ENCODE assay signal across 14 mouse cellular contexts in the genomic region with DNA sequence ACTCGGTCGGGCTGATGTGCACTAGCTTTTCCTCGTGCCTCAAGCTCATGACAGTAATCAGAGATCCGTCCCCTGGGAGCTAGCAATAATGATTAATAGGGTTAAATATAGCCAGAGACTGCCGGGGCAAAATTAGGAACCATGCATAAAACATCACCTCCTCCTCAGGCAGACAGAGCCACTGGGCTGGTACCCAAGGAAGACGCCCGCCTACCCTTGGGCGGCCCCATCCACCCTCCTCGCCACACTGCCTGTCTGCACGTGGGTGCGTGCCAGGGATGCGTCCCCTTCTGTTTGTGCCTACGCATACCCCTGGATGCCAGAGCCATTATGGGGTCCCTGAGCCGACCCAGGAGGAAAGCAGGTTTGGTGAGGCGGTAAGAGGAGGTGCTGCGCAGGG.
A peak's percentile ranks its signal among the peaks of the same experiment; 100 is the strongest.
DNase-seq lines count a peak whose midpoint lies in the region; ATAC-seq lines count a peak whose summit lies in the region.
"Had no signal": no experiment of that assay in that cellular context is flagged by ENCODE, and none has a peak within 500 bp of the region (broad histone marks: within the 10 kb centered on the region; RNA-seq: fewer than 3 reads in every experiment).

No protein-coding gene starts in this region.

- H3K4me3 ChIP-seq in neural tube, embryonic 13.5 days: no peak overlapping the region
- no peak overlapping the region for H3K4me3 ChIP-seq in midbrain, embryonic 14.5 days (replicated peaks; ENCODE audit: low read depth, low read length)
- H3K4me3 ChIP-seq: limb, embryonic 12.5 days; stomach, embryonic 15.5 days had no signal

- intact Hi-C loops in left cerebral cortex, postnatal 36 days (cut with DNase I): no loop called here

- no peak for ATAC-seq in neural tube, embryonic 13.5 days (ENCODE audit: low read depth)
- ATAC-seq in midbrain, embryonic 14.5 days (ENCODE audit: low FRiP score, low TSS enrichment): no peak
- ATAC-seq: intestine, embryonic 16.5 days; liver, postnatal 0 days; Patski had no signal

- no peak overlapping the region for H3K4me2 ChIP-seq in neural tube, embryonic 13.5 days
- no peak overlapping the region for H3K4me2 ChIP-seq in midbrain, embryonic 14.5 days (ENCODE audit: low read length)
- H3K4me2 ChIP-seq: limb, embryonic 12.5 days; stomach, embryonic 15.5 days had no signal

- no peaks in the 10 kb centered on the region for H3K36me3 ChIP-seq in neural tube, embryonic 13.5 days
- H3K36me3 ChIP-seq in midbrain, embryonic 14.5 days (ENCODE audit: control insufficient read depth, insufficient read depth, low read length): no peaks in the 10 kb centered on the region
- H3K36me3 ChIP-seq: limb, embryonic 12.5 days; stomach, embryonic 15.5 days had no signal

- peak overlapping the region; percentile 42; the same call in 1 of the 2 replicates for H3K27ac ChIP-seq in neural tube, embryonic 13.5 days (replicated peaks)
- H3K27ac ChIP-seq in midbrain, embryonic 14.5 days (replicated peaks; ENCODE audit: low read depth, low read length): no peak overlapping the region
- H3K27ac ChIP-seq: limb, embryonic 12.5 days; stomach, embryonic 15.5 days had no signal

- H3K9me3 ChIP-seq in neural tube, embryonic 13.5 days: no peaks in the 10 kb centered on the region
- H3K9me3 ChIP-seq in midbrain, embryonic 14.5 days (ENCODE audit: control insufficient read depth, low read length): no peaks in the 10 kb centered on the region
- H3K9me3 ChIP-seq: limb, embryonic 12.5 days; stomach, embryonic 15.5 days had no signal

- WGBS in neural tube, embryonic 13.5 days: 55% methylated on average over 16 of the region's 16 CpGs
- WGBS in midbrain, embryonic 14.5 days: 78% methylated on average over 16 of the region's 16 CpGs

- H3K4me1 ChIP-seq in neural tube, embryonic 13.5 days (replicated peaks): peaks cover 34% of the 10 kb centered on the region
- peaks cover 10% of the 10 kb centered on the region for H3K4me1 ChIP-seq in midbrain, embryonic 14.5 days (ENCODE audit: control insufficient read depth, insufficient read depth, low read length)
- H3K4me1 ChIP-seq: stomach, embryonic 15.5 days had no signal

- DNase-seq in neural tube, embryonic 10.5 days (ENCODE audit: extremely low spot score, low spot score): no peak
- DNase-seq in layer of hippocampus, postnatal 10 days (ENCODE audit: low spot score in 2 of 2): peak; percentile 55 to 65
- DNase-seq in left cerebral cortex, postnatal 36 days (ENCODE audit: low spot score in 2 of 2): peak; percentile 73 to 86
- DNase-seq in adrenal gland, postnatal 14 days: no peak
- DNase-seq in midbrain, embryonic 14.5 days: no peak
- no peak for DNase-seq in kidney, adult 18-20 months
- DNase-seq: cerebellum, adult 18-20 months; embryo, embryonic 11 days; liver, postnatal 0 days had no signal

- H3K27me3 ChIP-seq in neural tube, embryonic 13.5 days: no peaks in the 10 kb centered on the region; the same call in 1 of the 2 replicates
- no peaks in the 10 kb centered on the region for H3K27me3 ChIP-seq in midbrain, embryonic 14.5 days (ENCODE audit: control insufficient read depth, insufficient read depth, low read length)
- H3K27me3 ChIP-seq: stomach, embryonic 15.5 days had no signal

- H3K9ac ChIP-seq in neural tube, embryonic 13.5 days: no peak overlapping the region
- H3K9ac ChIP-seq in midbrain, embryonic 14.5 days (replicated peaks; ENCODE audit: low read length): no peak overlapping the region
- H3K9ac ChIP-seq: limb, embryonic 12.5 days; liver, postnatal 0 days; stomach, embryonic 15.5 days had no signal

Comparison
In these comparisons a context has a peak if more than half of its experiments do, and no peak if none do; other contexts are left out.
1. DNase-seq: peak in layer of hippocampus, postnatal 10 days (2 of 2) and left cerebral cortex, postnatal 36 days (2 of 2); none in neural tube, embryonic 10.5 days (single experiment), adrenal gland, postnatal 14 days (single experiment), midbrain, embryonic 14.5 days (single experiment) and kidney, adult 18-20 months (single experiment).